Mouse (Mus musculus): ENCODE measurements around the gene Bin2. TPM values are rescaled to one million over a fixed set of nuclear protein-coding genes. Genes with fewer than 3 reads are reported as not detected.

Bin2 gene
- polyA plus RNA-seq, 1 experiment from 2014 or later, result 3.2 TPM

GRCm38 (mm10) chr15:100600047-100600695 lies 69.2 kb downstream of the Bin2 start:
- peaks cover 31% of the 10 kb centered on the region for H3K27me3 ChIP-seq (replicated peaks)

GRCm38 (mm10) chr15:100599276-100600046 lies 69.9 kb downstream of the Bin2 start, which contains the start of gene Pou6f1:
Pou6f1 (minus strand) TSS chr15:100599984.
- Histone ChIP-seq H3K27ac (replicated peaks) (peak within 1 kb of the TSS; percentile 63), H3K9ac (peak within 1 kb of the TSS; percentile 94), H3K27me3 (replicated peaks) (peaks cover 31% of the 10 kb centered on the region), H3K9me3 (no peaks in the 10 kb centered on the region), H3K4me1 (peaks cover 16% of the 10 kb centered on the region), H3K4me2 (peak within 1 kb of the TSS; percentile 75), H3K36me3 (no peaks in the 10 kb centered on the region), H3K4me3 (peak within 1 kb of the TSS; percentile 84)
- ATAC-seq (ENCODE audit: extremely low read depth, insufficient number of reproducible peaks, low FRiP score, low TSS enrichment), result peak; percentile 44; the same call in 1 of the 2 replicates
- under 1% methylated on average over 67 of the region's 76 CpGs for WGBS

More at GRCm38 (mm10) chr15:100600047-100600695, 69.2 kb downstream of the Bin2 start:
- 2% methylated on average over 33 of the region's 35 CpGs for WGBS
- H3K36me3 ChIP-seq, result no peaks in the 10 kb centered on the region
- H3K9ac ChIP-seq, result peak overlapping the region; percentile 94
- no peaks in the 10 kb centered on the region for H3K9me3 ChIP-seq
- H3K4me1 ChIP-seq, result peaks cover 22% of the 10 kb centered on the region
- peak overlapping the region; percentile 84 for H3K4me3 ChIP-seq
- peak; percentile 38; the same call in 1 of the 2 replicates for ATAC-seq (ENCODE audit: extremely low read depth, insufficient number of reproducible peaks, low FRiP score, low TSS enrichment)
- H3K4me2 ChIP-seq, result peak overlapping the region; percentile 75
- peak overlapping the region; percentile 63; the same call in 1 of the 2 replicates for H3K27ac ChIP-seq (replicated peaks)

GRCm38 (mm10) chr15:100598883-100599275 lies 70.5 kb downstream of the Bin2 start:
- H3K36me3 ChIP-seq, result no peaks in the 10 kb centered on the region
- peak overlapping the region; percentile 75 for H3K4me2 ChIP-seq
- H3K27me3 ChIP-seq (replicated peaks), result peaks cover 31% of the 10 kb centered on the region
- WGBS, result 1% methylated on average over 12 of the region's 12 CpGs
- H3K9ac ChIP-seq, result peak overlapping the region; percentile 94
- H3K4me3 ChIP-seq, result peak overlapping the region; percentile 84
- peaks cover 16% of the 10 kb centered on the region for H3K4me1 ChIP-seq
- no peaks in the 10 kb centered on the region for H3K9me3 ChIP-seq
- ATAC-seq (ENCODE audit: extremely low read depth, insufficient number of reproducible peaks, low FRiP score, low TSS enrichment), result no peak
- peak overlapping the region; percentile 63; the same call in 1 of the 2 replicates for H3K27ac ChIP-seq (replicated peaks)

- H3K9ac ChIP-seq, result peak overlapping the region; percentile 94
- H3K27ac ChIP-seq (replicated peaks), result 0 out of 2 replicates have a peak overlapping the region, but pooled peaks have one; percentile 63
- ATAC-seq (ENCODE audit: extremely low read depth, insufficient number of reproducible peaks, low FRiP score, low TSS enrichment), result no peak
- H3K4me2 ChIP-seq, result peak overlapping the region; percentile 75
- H3K4me3 ChIP-seq, result peak overlapping the region; percentile 84
- WGBS, result 20% methylated on average over 9 of the region's 9 CpGs
- H3K27me3 ChIP-seq (replicated peaks), result peaks cover 26% of the 10 kb centered on the region
- no peaks in the 10 kb centered on the region for H3K36me3 ChIP-seq
- H3K9me3 ChIP-seq, result no peaks in the 10 kb centered on the region
- peaks cover 16% of the 10 kb centered on the region for H3K4me1 ChIP-seq
These were observed 71.0 kb downstream of the Bin2 start for GRCm38 (mm10) chr15:100598287-100598882.

GRCm38 (mm10) chr15:100592817-100593216 lies 76.5 kb downstream of the Bin2 start:
- no peak for ATAC-seq (ENCODE audit: extremely low read depth, insufficient number of reproducible peaks, low FRiP score, low TSS enrichment)
- no peaks in the 10 kb centered on the region for H3K27me3 ChIP-seq (replicated peaks)
- no peak overlapping the region for H3K4me3 ChIP-seq
- H3K4me1 ChIP-seq, result no peaks in the 10 kb centered on the region
- no peak overlapping the region for H3K4me2 ChIP-seq
- H3K9ac ChIP-seq, result no peak overlapping the region
- 75% methylated on average over 6 of the region's 6 CpGs for WGBS
- H3K27ac ChIP-seq (replicated peaks), result no peak overlapping the region
- H3K9me3 ChIP-seq, result no peaks in the 10 kb centered on the region
- no peaks in the 10 kb centered on the region; the same call in 1 of the 2 replicates for H3K36me3 ChIP-seq

Small RNAs within 50 kb of the gene (microRNA-seq; reads per million reads assigned to microRNA genes)
- gene Mir6961, result not detected

Other genes starting within 250 kb of the Bin2 start
- gene Gm5475, start 247.4 kb downstream of the Bin2 start, polyA plus RNA-seq (2015; fragmentation: Nextera tagmentation; extraction: Ambion mirVana), result 0.05 TPM in 1 of 2 replicates, not detected in the other
- gene Slc11a2, start 244.5 kb downstream of the Bin2 start, polyA plus RNA-seq (2015; fragmentation: Nextera tagmentation; extraction: Ambion mirVana), result 12.8 and 13.2 TPM in 2 replicates
- gene Letmd1, start 200.5 kb downstream of the Bin2 start, polyA plus RNA-seq (2015; fragmentation: Nextera tagmentation; extraction: Ambion mirVana), result 15.3 and 15.8 TPM in 2 replicates
- 8.7 and 8.9 TPM in 2 replicates for gene Csrnp2, start 174.1 kb downstream of the Bin2 start, polyA plus RNA-seq (2015; fragmentation: Nextera tagmentation; extraction: Ambion mirVana)
- gene Tfcp2, start 117.5 kb downstream of the Bin2 start, polyA plus RNA-seq (2015; fragmentation: Nextera tagmentation; extraction: Ambion mirVana), result 19.2 and 20.6 TPM in 2 replicates
- gene Pou6f1, start 69.6 kb downstream of the Bin2 start, polyA plus RNA-seq (2015; fragmentation: Nextera tagmentation; extraction: Ambion mirVana), result 4.4 and 5.6 TPM in 2 replicates
- 202 and 203 TPM in 2 replicates for gene Dazap2, start 54.2 kb downstream of the Bin2 start, polyA plus RNA-seq (2015; fragmentation: Nextera tagmentation; extraction: Ambion mirVana)
- 15.3 and 16.0 TPM in 2 replicates for gene Smagp, start 32.6 kb downstream of the Bin2 start, polyA plus RNA-seq (2015; fragmentation: Nextera tagmentation; extraction: Ambion mirVana)
- 1.7 TPM in 2 replicates for gene Cela1, start 18.4 kb upstream of the Bin2 start, polyA plus RNA-seq (2015; fragmentation: Nextera tagmentation; extraction: Ambion mirVana)
- gene Galnt6, start 59.8 kb upstream of the Bin2 start, polyA plus RNA-seq (2015; fragmentation: Nextera tagmentation; extraction: Ambion mirVana), result 0.09 and 0.13 TPM in 2 replicates
- gene Slc4a8, start 92.2 kb upstream of the Bin2 start, polyA plus RNA-seq (2015; fragmentation: Nextera tagmentation; extraction: Ambion mirVana), result 1.0 and 1.1 TPM in 2 replicates
- gene Scn8a, start 200.3 kb upstream of the Bin2 start, polyA plus RNA-seq (2015; fragmentation: Nextera tagmentation; extraction: Ambion mirVana), result 0.29 and 0.88 TPM in 2 replicates

All from heart, embryonic 13.5 days (tissue).